Mouse (Mus musculus): ENCODE results near the gene Kcnk4.

DNA sequence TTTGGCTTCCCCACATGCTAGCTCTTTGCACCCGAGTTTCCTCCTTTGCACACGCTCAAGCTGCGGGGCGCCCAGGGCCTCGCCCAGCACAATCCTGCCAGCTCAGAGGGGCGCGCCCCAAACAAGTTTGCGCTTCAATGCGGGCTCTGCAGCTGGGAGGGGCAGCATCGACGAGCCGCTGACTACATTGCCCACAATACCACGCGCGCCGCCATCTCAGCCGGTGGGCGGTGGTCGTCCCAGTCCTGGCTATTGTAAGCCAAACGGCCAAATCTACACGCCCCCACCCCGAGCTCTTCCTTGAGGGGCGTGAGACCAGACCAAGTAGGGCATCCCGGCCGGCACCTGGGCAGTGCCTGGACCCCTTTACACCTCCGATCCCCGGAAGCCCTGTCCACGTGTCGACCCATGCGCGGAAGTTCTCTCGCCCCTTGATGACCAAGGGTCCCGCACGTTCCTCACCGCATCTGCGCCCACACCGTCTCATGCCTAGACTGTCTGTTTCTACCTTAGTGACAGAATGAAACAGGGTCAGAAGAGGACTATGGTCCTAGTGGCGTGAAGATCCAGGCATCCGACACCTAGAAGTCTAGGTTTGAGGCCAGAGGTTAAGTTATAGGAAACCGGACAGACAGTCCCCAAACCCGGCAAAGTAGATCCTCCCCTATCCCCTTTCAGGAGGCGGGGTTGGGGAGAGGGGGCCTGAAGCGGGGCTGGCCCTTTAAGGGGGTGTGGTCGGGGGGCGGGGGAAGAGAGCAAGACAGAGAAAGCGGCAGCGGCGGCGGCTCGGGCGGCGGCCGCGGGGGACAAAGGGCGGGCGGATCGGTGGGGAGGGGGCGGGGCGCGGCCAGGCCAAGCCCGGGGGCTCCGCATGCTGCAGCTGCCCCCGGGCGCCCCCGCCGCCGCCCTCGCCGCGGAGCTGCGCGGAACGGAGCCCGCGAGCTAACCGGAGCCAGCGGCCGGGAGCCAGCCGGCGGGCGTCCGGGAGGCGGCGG, 40.2 kb upstream of the Kcnk4 start, which contains the start of gene Ppp1r14b:
- TF ChIP-seq POLR2A (IDR thresholded peaks at IDR 0.05; ENCODE audit: extremely low read depth, insufficient read depth, low read length) = no peak
- no peak for TF ChIP-seq CTCF (IDR thresholded peaks at IDR 0.05; ENCODE audit: extremely low read depth, insufficient read depth, low read length)

Measured in cortical plate, adult 2 months (tissue).